Mouse (Mus musculus) neural tube, embryonic 10.5 days (tissue): ENCODE results near the gene Pip4k2a.

ENCODE experiments used
- DNase-seq: peaks from one replicate; pipeline ENCODE4 v3.0.0-alpha.2; 2017; ENCODE audit warnings: low spot score; ENCODE audit errors: extremely low spot score

Gene Pip4k2a

DNA sequence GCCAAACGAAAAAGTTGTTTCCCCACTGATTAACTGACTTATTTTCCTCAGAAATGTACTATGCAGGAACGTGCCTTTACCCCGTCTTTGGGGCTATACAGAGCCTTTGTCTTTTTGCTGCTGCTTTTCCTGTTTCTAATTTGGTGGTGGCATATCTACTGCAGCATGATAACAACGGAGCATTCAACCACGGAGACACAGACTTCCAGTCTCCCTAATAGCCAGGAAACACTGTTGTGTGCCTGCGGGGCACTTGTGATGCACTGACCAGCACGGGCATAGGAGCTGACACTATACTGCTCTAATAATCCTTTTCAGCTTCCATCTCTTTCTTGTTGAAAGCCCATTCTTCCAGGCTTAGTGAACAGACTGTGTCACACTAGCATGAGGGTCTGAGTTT is 41.0 kb downstream of the Pip4k2a start:
- DNase-seq = no peak

DNA sequence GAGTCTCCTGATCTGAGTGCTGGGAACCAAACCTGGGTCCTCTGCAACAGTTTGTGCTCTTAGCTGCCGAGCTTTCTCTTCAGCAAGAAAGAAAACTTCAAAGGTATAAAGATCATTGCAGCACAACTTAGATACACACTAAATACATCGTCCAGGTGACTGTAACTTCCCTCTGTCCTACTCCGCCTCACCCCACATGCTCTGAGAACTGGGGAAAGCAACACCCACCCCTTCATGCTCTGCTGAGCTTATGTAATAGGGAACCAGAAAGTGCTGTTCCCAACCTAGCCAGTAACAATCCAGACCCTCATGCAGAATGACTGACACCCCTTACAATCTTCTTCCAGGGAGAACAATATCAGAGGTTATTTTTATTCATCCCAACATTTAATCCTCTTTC is 41.5 kb downstream of the Pip4k2a start:
- no peak for DNase-seq

DNA sequence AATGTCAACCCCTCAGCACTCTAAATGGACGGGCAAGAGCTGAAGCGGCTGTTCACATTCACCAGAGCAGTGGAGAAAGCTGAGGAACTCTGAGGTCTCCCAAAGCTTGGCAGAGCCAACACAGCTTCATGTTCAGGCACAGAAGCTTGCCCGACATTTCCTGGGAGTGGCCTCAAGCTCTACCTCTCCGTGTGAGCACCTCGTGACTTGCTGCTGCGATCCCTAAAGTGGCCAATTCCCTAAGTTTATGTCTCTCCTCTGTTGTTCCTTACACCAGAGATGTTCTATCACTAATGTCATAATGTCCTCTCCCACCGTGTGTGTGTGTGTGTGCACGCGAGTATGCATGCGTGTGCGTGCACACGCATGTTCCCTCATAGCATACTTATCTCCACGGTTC is 42.3 kb downstream of the Pip4k2a start:
- no peak for DNase-seq

DNA sequence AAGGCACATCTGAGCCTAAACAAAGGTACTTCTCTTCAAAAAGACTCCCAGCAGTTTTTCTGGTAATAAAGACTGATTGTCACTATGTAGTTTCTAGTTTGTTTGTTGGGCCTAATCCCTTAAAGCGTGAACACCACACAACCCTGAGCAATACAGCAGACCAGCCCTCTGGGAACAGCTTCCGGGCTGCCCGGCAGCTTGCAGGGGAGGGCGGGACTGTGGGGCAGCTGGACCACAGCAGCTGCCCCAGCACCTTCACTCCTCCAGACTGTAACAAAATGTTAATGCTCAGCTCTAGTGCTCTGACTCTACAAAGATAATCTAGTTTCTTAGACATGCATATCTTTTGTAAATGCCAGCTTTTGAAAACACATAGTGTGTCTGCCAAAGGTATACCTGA is 42.9 kb downstream of the Pip4k2a start:
- DNase-seq = no peak

DNA sequence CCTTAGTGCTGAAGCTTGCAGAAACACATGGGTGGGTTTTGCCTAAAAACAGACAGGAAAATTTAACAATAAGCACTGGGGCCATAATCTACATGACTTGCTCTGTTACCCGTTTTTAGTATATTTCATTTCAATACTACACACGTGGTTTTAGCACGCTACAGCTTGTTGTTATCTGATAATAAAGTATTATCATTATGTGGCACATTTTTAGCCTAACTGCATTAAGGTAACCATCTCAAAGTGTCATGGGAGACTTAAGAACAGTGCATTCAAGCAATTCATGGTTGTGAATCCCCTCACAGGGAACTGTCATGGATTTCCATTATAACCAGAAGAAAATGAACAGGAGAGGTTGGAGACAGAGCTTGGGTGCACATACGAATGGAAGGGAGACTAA is 43.5 kb downstream of the Pip4k2a start:
- no peak for DNase-seq

DNA sequence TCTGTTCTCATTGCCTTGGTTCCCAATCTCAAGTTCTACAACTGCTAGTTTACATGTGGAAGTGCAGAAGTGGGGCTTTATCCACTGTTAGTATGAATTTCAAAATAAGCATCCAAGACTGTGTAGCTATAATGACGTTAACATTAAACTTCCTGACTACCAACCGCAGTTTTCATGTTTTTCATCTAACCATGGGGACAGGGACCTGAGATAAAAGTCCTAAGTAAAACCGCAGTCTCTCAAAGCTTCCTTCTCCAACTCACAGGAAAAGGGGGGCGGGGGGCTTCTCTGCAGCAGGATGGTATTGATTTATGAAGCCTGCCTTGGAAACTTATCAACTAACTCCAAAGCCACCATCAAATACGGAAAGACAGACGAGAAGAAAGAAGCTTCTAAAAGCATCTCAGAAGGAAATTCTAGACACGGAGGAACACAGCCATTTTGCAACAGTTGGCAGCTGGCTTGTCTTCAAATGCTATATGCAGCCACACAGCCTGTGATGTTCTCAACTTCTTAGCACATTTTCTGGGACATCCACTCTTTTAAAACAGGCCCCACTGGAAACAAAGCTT is 45.7 kb downstream of the Pip4k2a start:
- no peak for DNase-seq

DNA sequence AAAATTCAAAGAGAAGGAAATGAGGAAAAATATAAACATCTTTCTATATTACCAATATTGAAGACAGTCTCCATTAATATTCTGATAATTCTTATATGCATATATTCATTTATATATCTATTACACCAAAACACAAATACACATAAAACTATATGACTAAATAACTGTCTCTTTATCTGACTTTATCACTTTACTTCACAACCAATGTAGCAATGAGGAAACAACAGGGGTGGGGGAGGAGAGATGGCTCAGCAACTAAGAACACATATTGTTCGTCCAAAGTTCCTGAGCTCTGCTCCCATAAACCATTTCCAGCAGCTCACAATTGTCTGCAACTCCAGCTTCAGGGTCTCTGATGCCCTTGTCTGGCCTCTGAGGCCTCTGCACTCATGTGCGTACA is 47.2 kb downstream of the Pip4k2a start:
- no peak for DNase-seq

DNA sequence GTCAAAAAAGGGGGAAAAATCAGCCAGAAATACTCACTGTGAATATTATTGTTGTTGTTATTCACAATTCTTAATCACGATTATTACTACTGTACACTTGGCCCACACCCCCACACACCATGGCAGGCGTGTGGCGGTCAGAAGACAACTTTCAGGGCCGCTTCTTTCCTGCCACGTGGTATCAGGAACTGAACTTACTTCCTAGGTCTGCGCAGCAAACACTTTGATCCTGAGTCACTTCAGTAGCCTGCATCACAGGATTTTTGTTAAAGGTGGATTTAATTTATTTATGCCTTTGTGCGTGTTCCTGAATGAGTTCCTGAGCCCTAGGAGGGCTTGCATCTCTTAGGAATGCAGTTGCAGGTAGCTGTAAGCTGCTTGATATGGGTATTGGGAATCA is 49.2 kb downstream of the Pip4k2a start:
- DNase-seq = no peak

DNA sequence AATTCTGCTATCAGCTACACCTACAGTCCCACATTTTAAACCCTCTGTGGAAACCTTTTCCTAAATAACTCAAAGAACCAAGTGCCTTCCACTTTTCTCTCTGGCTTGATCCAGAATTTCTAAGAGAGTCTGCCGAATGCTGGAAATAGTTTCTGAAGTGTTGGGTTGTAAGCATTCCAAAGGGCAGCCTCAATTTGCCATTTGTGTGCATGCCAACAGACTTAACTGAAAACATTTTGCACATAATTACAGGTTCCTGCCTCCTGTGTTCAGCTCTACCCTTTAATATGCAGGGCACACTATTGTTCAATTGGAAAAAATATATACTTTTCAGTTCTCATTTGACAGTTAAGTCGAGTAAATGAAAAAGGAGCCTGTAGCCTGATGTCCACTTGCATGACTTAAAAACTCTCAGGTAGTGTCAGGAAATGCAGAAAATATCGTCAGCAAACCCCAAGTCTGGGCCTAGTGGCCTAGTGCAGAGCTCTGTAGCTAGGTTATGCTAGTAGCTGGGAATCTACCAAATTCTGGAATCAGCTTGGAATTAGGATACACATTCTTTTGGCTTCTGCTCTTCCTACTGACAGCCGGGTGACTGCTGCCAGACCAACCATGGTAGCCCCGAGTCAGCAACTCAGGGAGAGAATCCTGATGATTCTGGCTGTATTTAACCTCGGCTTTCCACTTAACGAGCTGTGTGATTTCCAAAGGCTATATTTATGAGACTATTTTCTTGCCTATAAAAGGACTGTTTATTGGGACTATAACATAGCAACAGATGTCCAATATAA is 50.1 kb downstream of the Pip4k2a start:
- DNase-seq = no peak

DNA sequence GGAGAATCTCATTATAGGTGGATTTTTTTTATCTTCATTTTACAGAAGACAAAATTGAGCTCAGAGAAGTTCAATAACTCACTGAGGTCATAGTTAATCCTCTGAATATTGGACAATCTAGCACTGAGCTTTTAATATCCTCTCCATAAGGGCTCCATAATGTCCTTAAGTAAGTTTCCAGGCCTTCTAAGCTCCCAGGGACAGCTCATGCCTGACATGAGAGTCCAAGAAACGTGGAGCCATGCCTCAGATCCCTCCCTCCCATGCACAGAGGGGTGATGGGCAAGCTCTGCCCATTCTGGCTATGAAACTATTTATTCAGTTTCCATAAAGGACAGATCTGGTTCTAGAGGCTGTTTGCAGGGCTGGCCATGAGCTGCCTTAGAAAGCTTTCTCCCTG is 52.5 kb downstream of the Pip4k2a start:
- DNase-seq = no peak

DNA sequence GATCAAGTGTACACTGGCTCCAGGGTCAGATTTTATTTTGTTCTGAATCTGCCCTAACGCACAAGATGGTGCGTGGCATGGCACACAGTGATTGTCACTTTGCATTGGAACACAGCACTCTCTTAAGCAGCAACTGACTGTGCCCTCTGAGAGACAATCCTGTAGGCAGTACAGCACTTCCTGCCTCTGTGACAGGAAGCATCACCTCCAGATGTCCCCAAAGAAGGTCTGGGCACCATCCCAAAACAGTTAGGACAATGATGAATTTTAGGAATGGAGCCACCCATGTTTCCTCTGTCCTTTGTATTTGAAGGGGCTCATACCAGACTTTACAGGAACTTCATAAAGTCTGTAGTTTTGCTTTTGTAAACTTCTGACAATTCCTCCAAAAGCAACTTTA is 54.0 kb downstream of the Pip4k2a start:
- DNase-seq = no peak

DNA sequence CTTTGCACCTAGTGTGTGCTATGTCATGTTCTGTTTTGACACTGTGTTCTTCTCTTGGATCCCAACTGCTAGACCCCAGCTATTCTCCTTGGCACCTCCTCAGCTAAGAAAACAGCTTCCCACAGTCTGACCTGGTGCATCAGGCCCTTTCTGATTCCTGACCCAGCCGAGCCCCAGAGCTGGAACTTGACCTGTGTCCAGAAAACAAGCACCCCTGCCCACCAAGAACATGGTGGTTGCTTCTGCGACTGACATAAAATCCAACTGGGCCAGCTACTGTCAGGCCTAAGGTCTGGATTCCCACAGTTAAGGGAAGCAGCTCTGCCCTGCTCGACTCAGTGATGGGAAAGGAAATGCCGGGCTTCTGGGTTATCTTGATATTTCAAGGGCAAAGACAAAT is 54.6 kb downstream of the Pip4k2a start:
- DNase-seq = no peak

DNA sequence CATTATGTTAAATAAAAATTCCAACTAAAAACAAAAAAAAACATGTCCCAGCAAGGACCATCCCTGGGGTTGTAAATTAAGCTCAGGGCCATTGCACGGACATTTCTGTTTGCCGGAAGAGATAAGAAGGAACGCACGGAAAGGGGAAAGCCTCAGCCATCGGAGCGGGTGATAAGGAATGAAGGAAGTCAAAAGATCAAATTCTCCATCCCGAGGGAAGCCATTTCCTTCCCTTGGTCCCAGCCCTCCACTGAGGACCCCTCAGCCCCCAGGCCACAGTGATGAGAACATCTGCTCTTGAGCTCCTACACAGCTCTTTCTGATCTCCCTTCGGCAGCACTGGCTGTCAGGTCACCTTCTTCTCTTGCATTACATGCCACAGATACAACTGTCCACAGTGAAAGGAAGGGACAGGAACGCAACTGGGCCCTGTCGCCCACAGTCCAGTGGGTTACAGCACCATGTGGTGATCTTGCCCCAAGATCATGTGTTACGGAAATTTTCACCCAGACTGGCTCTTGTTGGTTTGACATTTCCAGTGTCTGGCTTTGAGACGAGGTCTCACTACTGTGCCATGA is 57.1 kb downstream of the Pip4k2a start:
- no peak for DNase-seq

DNA sequence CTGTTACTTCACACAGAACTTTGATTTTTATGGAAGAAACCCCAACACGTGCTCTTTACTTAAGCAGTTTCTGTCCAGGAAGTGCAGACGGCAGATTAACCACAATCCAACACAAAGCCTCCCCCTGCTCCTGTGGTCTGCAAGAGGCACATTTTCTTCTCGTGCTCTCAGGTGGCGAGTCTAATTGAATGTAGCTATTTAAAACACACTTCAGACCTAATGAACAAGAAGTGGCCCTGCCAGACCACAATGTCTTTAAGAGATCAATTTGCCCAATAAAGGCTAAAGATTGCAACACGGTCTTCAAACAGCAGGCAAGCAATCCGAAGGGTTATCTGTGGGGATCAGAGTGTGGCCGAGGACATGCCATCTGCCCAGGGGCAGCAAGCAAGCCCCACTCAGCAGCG is 59.0 kb downstream of the Pip4k2a start:
- DNase-seq = no peak

DNA sequence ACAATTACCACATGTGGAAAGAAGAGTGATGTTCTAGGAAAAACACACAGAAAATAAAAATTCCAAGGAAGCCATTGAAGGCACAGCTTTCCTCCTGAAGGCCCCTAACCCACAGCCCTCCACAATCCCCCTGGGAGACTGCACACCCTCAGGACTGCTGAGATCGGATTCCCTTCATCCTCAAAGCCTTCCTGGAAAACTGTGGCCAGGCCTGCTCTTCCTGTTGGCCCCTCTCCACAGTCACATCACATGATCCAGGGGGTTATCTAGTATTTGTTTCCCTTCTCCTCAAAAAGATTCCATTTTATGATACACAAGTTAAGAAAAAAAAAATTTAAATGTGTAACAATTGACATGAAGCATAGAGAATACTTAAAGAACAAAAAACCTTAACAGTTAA is 59.7 kb downstream of the Pip4k2a start:
- no peak for DNase-seq

DNA sequence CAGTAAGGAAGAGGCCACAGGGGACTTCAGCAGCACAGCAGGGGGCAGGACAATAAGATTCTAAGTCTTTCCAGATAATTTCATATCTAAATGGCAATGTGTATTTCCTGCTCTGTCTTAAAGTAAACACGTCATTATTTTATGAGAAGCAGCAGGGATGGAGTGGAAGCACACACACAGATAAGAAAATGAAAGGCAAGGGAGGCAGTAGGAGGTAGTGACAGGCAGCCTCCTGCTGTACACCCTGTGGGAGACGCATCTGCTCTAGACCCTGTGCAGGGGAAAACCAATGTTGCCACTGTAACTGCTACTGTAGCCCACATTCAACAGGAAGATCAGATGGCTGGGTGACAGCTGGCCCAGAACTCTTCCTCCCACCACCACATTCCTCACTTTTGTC is 60.3 kb downstream of the Pip4k2a start:
- DNase-seq = no peak

DNA sequence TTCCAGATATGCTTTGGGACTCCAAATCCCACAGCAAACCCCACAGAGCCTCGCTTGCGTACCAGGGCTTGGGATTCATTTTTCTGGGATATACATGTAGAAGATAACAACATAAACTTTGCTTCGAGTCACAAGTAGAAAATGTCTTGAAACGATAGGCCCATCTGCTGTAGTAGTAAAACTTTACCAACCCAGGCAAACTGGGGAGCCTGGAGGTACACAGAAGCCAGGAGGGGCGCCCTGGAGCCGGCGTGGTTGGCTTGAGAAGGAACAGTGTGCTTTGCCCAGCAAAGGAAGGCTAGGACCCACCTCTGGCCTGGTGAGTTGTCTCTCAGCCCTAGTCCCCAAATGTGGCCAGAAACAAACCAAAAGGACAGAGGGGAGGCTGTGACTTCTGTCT is 61.5 kb downstream of the Pip4k2a start:
- no peak for DNase-seq

DNA sequence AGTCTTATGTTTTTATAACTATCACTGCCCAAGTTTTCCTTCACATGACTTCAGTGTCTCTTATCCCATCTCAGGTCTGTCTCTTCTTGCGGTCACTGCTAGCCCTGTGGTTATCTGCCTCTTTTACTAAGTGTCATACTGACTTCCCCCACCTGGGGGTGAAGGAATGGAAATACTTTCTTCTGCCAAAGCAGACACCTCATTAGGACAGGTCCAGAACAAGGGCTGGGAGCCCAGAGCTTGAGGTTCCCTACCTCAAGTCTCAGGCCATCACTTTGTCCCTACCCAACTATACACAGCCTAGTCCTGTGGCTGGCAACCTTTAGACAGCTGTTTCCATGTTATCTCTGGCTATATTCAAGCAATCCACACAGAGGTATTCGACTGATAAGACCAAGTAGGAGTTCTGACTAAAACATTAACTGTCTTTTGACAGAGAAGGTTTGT is 62.3 kb downstream of the Pip4k2a start:
- no peak for DNase-seq

DNA sequence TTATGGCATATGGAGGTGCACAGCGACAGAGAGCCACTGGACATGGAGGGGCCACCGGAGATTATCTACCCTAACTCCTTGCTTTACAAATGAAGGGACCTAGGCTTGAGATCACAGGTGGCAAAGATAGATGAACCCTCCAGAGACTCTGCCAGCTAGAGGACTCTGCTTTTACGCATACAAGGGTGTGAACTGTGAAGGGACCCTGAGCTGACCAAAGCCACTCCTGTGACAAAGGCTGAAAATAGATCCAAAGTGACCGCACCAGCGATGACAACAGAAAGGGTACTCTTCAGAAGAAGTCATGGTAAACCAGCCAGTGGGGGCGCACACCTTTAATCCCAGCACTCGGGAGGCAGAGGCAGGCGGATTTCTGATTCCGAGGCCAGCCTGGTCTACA is 63.8 kb downstream of the Pip4k2a start:
- no peak for DNase-seq

DNA sequence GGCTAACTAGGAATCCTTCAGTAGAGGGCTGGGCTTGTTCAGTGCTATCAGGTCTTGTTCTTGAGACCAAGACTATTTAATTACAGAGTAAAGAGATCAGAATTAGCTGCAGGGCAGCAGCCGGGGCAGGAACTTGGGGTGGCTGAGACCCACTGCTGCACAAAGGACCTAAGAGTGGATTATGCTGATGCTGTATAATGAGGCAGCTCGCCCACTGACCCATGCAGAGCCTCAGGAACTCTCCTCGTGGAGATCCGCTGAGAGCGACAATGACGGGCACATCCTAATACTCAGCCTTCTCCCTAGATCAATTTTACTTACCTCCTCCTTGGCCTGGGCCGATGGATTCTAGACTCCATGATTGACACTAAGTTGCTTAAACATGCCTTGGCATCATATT is 64.5 kb downstream of the Pip4k2a start:
- no peak for DNase-seq

DNA sequence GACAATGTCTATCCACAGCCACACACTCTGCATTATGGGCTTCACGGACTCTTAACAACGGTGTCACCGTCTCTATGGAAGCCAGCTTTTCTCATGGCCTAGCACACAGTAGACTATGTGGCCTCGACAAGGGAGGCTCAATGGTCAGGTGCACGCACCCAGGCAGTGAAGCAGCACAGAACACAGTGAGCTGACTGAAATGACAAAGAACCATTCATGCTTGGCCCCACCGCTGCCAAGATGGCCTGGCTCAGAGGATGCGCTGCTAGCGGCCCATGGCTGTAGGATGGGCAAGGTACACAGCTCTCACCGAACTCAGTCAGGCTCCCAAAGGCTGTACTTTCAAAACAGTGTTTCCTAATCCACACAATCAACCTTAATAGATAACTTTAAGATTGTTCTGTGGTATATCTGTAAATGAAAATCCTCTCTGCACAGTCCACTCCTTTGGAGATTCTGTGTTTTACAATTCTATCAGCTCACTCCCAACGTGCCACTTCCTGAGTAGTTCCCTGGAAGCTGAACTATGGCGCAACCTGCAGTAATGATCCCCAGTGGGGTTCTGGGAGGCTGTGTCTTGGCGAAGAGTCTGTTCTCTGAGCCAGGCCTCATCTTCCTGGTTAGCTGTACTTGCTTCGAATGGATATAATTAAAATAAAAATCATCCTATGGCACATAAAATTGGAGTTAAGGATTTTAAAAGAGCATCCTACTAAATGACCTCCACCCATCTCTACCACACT is 67.4 kb downstream of the Pip4k2a start:
- no peak for DNase-seq

DNA sequence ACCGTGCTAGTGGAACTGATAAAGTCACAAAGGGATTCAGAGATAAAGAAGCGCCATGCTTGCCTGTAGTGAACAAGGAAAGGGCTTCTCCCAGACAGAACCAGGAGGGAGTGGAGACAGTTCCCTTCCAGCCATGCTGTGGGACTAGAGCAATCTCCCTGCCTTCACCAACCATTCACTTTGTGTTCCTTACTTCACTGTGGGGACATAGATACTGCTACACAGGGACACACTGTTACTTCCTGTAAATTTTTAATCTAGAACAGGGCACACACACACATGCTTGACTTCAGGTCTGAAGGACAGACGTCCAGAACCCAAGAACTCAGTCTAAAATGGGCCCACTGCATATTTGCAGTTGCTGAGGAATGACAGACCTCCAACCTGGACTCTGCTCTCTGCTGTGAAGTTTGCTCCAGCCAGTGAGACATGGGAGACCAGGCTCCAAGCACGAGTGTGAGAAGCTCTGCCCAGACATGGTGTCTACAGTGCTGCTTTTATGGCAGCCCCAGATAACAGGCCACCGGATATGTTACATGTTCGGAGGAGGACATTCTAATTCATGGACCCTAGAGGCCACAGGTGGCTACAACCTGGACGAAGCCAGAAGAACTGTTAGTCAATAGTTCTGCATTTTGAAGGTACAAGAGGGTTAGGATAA is 69.2 kb downstream of the Pip4k2a start:
- no peak for DNase-seq
